Mouse (Mus musculus): ENCODE measurements around the gene Cbx1. TPM values are rescaled to one million over a fixed set of nuclear protein-coding genes. Genes with fewer than 3 reads are reported as not detected.
"Not testable (repeated sequence)": the region's sequence is repeated elsewhere in the genome, so short reads cannot be mapped to it uniquely, and the experiment has no call there.

Cbx1 gene
- total RNA-seq, 2 experiments from 2014 or later = 46.2 to 59.2 TPM

- no peak for DNase-seq
- intact Hi-C loops (cut with DNase I) = no loop called here
Observed at GRCm38 (mm10) chr11:96774536-96774935, 14.4 kb upstream of the Cbx1 start.

GRCm38 (mm10) chr11:96775063-96775462 is 13.9 kb upstream of the Cbx1 start:
- DNase-seq = no peak
- intact Hi-C loops (cut with DNase I) = loop anchor here (5.0 kb wide), 2 partner anchors 87 to 142 kb away; partner anchors contain the start of gene Cdk5rap3

- intact Hi-C loops (cut with DNase I) = loop anchor here (5.0 kb wide), 2 partner anchors 87 to 142 kb away; partner anchors contain the start of gene Cdk5rap3
- no peak for DNase-seq
Observed at GRCm38 (mm10) chr11:96775665-96776064, 13.3 kb upstream of the Cbx1 start.

GRCm38 (mm10) chr11:96776068-96776467 is 12.9 kb upstream of the Cbx1 start:
- intact Hi-C loops (cut with DNase I) = loop anchor here (5.0 kb wide), 2 partner anchors 86 to 141 kb away; partner anchors contain the start of gene Cdk5rap3
- no peak for DNase-seq

GRCm38 (mm10) chr11:96776968-96777962 is 11.7 kb upstream of the Cbx1 start, which contains the start of gene Snx11:
TSS of gene Snx11 (minus strand) at chr11:96777559.
- intact Hi-C loops (cut with DNase I) = loop anchor here (5.0 kb wide), 2 partner anchors 85 to 140 kb away; partner anchors contain the start of gene Cdk5rap3
- peak; percentile 100 for DNase-seq

- intact Hi-C loops (cut with DNase I) = loop anchor here (5.0 kb wide), 2 partner anchors 84 to 139 kb away; partner anchors contain the start of gene Cdk5rap3
- DNase-seq = not testable (repeated sequence)
Observed at GRCm38 (mm10) chr11:96778061-96778627, 10.8 kb upstream of the Cbx1 start.

GRCm38 (mm10) chr11:96780306-96780705 is 8.6 kb upstream of the Cbx1 start:
- intact Hi-C loops (cut with DNase I) = no loop called here
- DNase-seq = no peak

GRCm38 (mm10) chr11:96781425-96781824 is 7.5 kb upstream of the Cbx1 start:
- no peak for DNase-seq
- intact Hi-C loops (cut with DNase I) = no loop called here

- DNase-seq = peak; percentile 58 to 80
- intact Hi-C loops (cut with DNase I) = not testable (repeated sequence)
Observed at GRCm38 (mm10) chr11:96784847-96785246, 4.1 kb upstream of the Cbx1 start.

GRCm38 (mm10) chr11:96786731-96787450 is 2.0 kb upstream of the Cbx1 start:
- DNase-seq = no peak
- intact Hi-C loops (cut with DNase I) = no loop called here

GRCm38 (mm10) chr11:96789990-96790389 is 1.1 kb downstream of the Cbx1 start:
- intact Hi-C loops (cut with DNase I) = loop anchor here (2.0 kb wide), 1 partner anchor 37 kb away; no protein-coding TSS in a partner anchor
- no peak for DNase-seq

- DNase-seq = no peak
- intact Hi-C loops (cut with DNase I) = no loop called here
Observed at GRCm38 (mm10) chr11:96790681-96791080, 1.8 kb downstream of the Cbx1 start.

GRCm38 (mm10) chr11:96795491-96795890 is 6.6 kb downstream of the Cbx1 start:
- intact Hi-C loops (cut with DNase I) = no loop called here
- no peak for DNase-seq

GRCm38 (mm10) chr11:96796081-96796480 is 7.2 kb downstream of the Cbx1 start:
- intact Hi-C loops (cut with DNase I) = no loop called here
- DNase-seq = no peak

- intact Hi-C loops (cut with DNase I) = no loop called here
- DNase-seq = no peak
Observed at GRCm38 (mm10) chr11:96796586-96796985, 7.7 kb downstream of the Cbx1 start.

- intact Hi-C loops (cut with DNase I) = no loop called here
- no peak for DNase-seq
Observed at GRCm38 (mm10) chr11:96799511-96799910, 10.6 kb downstream of the Cbx1 start.

GRCm38 (mm10) chr11:96805606-96806005 is 16.7 kb downstream of the Cbx1 start:
- intact Hi-C loops (cut with DNase I) = no loop called here

GRCm38 (mm10) chr11:96808066-96808465 is 19.1 kb downstream of the Cbx1 start:
- DNase-seq = peak in 1 of 2 experiments; percentile 20
- intact Hi-C loops (cut with DNase I) = no loop called here

More at GRCm38 (mm10) chr11:96805606-96806005, 16.7 kb downstream of the Cbx1 start:
- no peak for DNase-seq

GRCm38 (mm10) chr11:96809562-96810235 is 20.8 kb downstream of the Cbx1 start:
- intact Hi-C loops (cut with DNase I) = no loop called here
- DNase-seq = no peak

GRCm38 (mm10) chr11:96811188-96811587 is 22.3 kb downstream of the Cbx1 start:
- DNase-seq; intact Hi-C loops (cut with DNase I): not testable (repeated sequence)
